Mouse (Mus musculus) brain, embryonic 14.5 days (tissue): ENCODE results near the gene Jmjd8.

Experiments
- CTCF ChIP-seq: fragments of 200-500 bp; IDR thresholded peaks from 2 replicates; pipeline ENCODE4 v1.5.1; 2012; ENCODE audit warnings: inconsistent platforms, mild to moderate bottlenecking, moderate library complexity, borderline replicate concordance; ENCODE audit not compliant: insufficient read depth, insufficient read length; ENCODE audit errors: extremely low read depth
- POLR2A ChIP-seq: fragments of 200-500 bp; IDR thresholded peaks from 2 replicates; pipeline ENCODE4 v1.6.1; 2012; ENCODE audit warnings: mild to moderate bottlenecking, inconsistent platforms, borderline replicate concordance; ENCODE audit not compliant: poor library complexity, insufficient read depth, insufficient read length, severe bottlenecking; ENCODE audit errors: extremely low read depth

GRCm38 (mm10) chr17:25866172-25866571, 37.5 kb downstream of the Jmjd8 start:
- no peak for TF ChIP-seq CTCF
- TF ChIP-seq POLR2A: no peak
